Mouse (Mus musculus): Measurements from ENCODE around the gene Tmem268. TPM values are rescaled to one million over a fixed set of nuclear protein-coding genes. Genes with fewer than 3 reads are reported as not detected.

The Tmem268 gene
- polyA plus RNA-seq (2017; shearing (Covaris generic)): 32.2 TPM

DNA sequence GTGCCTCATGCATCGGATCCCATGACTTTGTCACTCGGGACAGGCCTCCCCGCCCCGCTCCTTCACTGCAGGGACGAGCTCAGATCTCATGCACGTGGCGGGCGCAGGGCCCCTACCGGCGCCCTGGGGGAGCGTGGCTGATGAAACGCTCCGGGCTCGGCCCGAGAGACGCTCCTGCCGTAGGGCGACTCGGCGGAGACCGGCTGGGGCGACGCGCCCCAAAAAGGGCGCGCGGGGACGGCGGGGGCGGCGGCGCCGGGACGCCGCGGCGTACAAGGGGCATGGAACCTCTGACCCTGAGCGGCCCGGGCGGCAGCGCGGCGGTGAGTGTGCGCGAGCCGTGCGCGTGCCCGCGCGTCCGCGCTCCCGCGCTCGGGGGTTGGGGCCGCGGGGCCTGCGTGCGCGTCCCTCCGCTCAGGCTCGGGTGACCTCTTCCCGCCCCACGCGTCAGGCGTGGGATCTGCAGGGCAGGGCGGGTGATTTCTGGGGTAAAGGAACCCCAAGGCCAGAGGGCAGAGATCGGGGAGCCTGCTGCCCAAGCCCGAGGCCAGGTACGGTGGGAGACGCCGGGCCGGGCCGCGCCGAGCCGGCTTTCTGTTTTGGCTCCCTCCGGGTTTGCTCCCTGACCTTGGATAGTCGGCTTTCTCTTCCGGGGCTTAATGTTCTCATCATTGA, at the start of gene Tmem268:
Gene Tmem268 (plus strand): TSS at position 375 of the 675 bp plus-strand sequence.

DNA sequence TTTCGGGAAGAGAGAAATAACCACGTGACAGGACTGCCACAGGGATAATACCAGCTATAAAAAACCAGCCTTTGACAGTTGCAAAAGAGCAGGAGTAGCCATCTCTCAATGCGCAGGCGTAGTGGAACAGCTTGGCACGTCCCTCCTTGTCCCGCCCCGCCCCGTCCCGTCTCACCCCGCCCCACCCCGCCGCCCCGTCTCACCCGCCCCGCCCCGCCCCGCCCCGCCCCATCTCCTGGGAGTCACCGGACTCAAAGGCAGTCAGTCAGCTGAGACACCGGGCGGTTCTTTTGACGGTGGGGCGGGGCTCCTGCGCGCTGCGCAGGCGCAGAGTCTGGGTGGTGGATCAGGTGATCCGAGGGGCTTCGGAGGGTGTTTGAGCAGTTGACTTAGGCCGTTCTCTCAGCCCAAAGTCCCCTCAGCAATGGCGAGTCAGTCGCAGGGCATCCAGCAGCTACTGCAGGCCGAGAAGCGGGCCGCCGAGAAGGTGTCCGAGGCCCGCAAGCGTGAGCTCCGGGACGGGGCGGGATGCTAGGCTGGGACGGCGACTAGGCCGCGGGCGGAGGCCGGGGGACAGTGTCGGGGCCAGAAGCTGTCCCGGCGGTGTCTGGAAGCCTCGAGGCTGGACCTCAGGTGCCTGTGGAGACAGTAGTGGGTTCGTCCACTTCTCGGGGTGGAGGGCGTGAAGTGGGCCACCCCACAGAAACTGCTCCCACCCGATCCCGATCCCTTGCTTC, 13.9 kb upstream of the Tmem268 start, which contains the start of gene Atp6v1g1:
Gene Atp6v1g1 (plus strand): TSS at position 279 of the 737 bp plus-strand sequence.

DNA sequence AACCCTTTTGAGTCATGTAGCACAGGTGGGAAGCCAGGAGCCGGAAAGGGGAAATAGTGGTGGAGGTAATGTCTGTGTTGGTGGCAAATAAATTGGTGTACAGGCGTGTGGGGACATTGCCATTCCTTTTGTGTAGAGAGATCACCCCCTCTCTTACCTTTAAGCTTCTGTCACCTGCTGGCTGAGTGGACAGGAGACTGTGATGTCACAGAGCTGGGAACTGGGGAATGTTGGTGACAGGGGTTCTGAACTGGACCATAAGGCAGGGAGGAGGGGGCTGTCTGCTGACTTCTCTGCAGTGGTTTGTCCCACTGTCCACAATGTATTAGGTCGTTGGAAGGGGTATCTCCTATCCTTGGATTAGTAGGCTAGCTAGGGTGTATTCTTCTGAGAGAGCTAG, 46.4 kb downstream of the Tmem268 start, which contains the start of gene Gm11213:
Gene Gm11213 (minus strand): TSS at position 317 of the 400 bp plus-strand sequence.

GRCm38 (mm10) chr4:63622378-63622835, 63.8 kb downstream of the Tmem268 start, which contains the start of gene Tex48:
TSS of gene Tex48 (minus strand) at chr4:63622428.

Other genes with a start within 250 kb of the Tmem268 start
- not detected for gene Orm1, start 214.2 kb upstream of the Tmem268 start, polyA plus RNA-seq (2017; shearing (Covaris generic))
- gene Orm3, start 202.6 kb upstream of the Tmem268 start, polyA plus RNA-seq (2017; shearing (Covaris generic)): 0.41 TPM
- 0.81 TPM for gene Orm2, start 196.3 kb upstream of the Tmem268 start, polyA plus RNA-seq (2017; shearing (Covaris generic))
- gene Akna, start 155.4 kb upstream of the Tmem268 start, polyA plus RNA-seq (2017; shearing (Covaris generic)): 423 TPM
- gene Whrn, start 62.8 kb upstream of the Tmem268 start, polyA plus RNA-seq (2017; shearing (Covaris generic)): 2.6 TPM
- 155 TPM for gene Atp6v1g1, start 14.0 kb upstream of the Tmem268 start, polyA plus RNA-seq (2017; shearing (Covaris generic))
- not detected for gene Gm11213, start 46.5 kb downstream of the Tmem268 start, polyA plus RNA-seq (2017; shearing (Covaris generic))
- gene Tex48, start 63.6 kb downstream of the Tmem268 start, polyA plus RNA-seq (2017; shearing (Covaris generic)): not detected
- not detected for gene Gm11214, start 104.6 kb downstream of the Tmem268 start, polyA plus RNA-seq (2017; shearing (Covaris generic))
- 0.14 TPM for gene Tnfsf15, start 186.3 kb downstream of the Tmem268 start, polyA plus RNA-seq (2017; shearing (Covaris generic))

Measured in CD4-positive, CD25-positive, alpha-beta regulatory T cell, adult 9 weeks (primary cell).